Mouse (Mus musculus) cerebellum, adult 2 months (tissue): ENCODE measurements around the gene Cd38.

Experiments used
- CTCF ChIP-seq: fragments of 200-500 bp; IDR thresholded peaks from 2 replicates; pipeline ENCODE4 v1.5.1; 2011; ENCODE audit warnings: low read depth, mild to moderate bottlenecking, control low read depth, low read length, moderate library complexity, borderline replicate concordance; ENCODE audit not compliant: insufficient read depth
- POLR2A ChIP-seq: fragments of 200-500 bp; IDR thresholded peaks from 2 replicates; pipeline ENCODE4 v1.6.1; 2011; ENCODE audit warnings: low read length, control low read depth, borderline replicate concordance; ENCODE audit not compliant: insufficient read depth

- no peak for TF ChIP-seq POLR2A
- no peak for TF ChIP-seq CTCF
Observed at GRCm38 (mm10) chr5:43822824-43823223, 45.5 kb upstream of the Cd38 start.
